Mouse (Mus musculus) kidney, adult 2 months (tissue): ENCODE measurements around the gene Cryba1. TPM values are rescaled to one million over a fixed set of nuclear protein-coding genes. Genes with fewer than 3 reads are reported as not detected.
"Not testable (repeated sequence)": the region's sequence is repeated elsewhere in the genome, so short reads cannot be mapped to it uniquely, and the experiment has no call there.

Experiments
- DNase-seq: peaks from one replicate; pipeline ENCODE4 v3.0.0; 2021
- H3K27ac ChIP-seq: fragments of 200-500 bp; 2 replicates; pipeline ENCODE4 v1.5.1; 2012; ENCODE audit warnings: low read depth, low read length, control low read depth, inconsistent platforms; ENCODE audit not compliant: insufficient read depth
- H3K27me3 ChIP-seq: fragments of 200-500 bp; replicated peaks from 2 replicates; pipeline ENCODE4 v1.6.1; 2012; ENCODE audit warnings: mild to moderate bottlenecking, moderate library complexity, low read length, inconsistent platforms; ENCODE audit not compliant: control insufficient read depth, insufficient read depth
- H3K36me3 ChIP-seq: fragments of 200-500 bp; 2 replicates; pipeline ENCODE4 v1.6.1; 2012; ENCODE audit warnings: mild to moderate bottlenecking, moderate library complexity, low read length, inconsistent platforms; ENCODE audit not compliant: control insufficient read depth, insufficient read depth
- H3K4me1 ChIP-seq: fragments of 200-500 bp; 2 replicates; pipeline ENCODE4 v1.6.1; 2011; ENCODE audit warnings: low read length; ENCODE audit not compliant: control insufficient read depth, insufficient read depth
- H3K4me3 ChIP-seq: fragments of 200-500 bp; 2 replicates; pipeline ENCODE4 v1.5.1; 2011; ENCODE audit warnings: mild to moderate bottlenecking, low read depth, low read length, control low read depth; ENCODE audit not compliant: insufficient read depth
- CTCF ChIP-seq: fragments of 200-500 bp; conservative IDR thresholded peaks from 2 replicates; pipeline ENCODE4 v1.5.1; 2011; ENCODE audit warnings: low read depth, mild to moderate bottlenecking, control low read depth, low read length, moderate library complexity, mixed read lengths; ENCODE audit not compliant: insufficient read depth, insufficient read length
- POLR2A ChIP-seq: fragments of 200-500 bp; IDR thresholded peaks from one replicate; pipeline ENCODE4 v1.6.1; 2011; ENCODE audit warnings: low read depth, low read length, control low read depth
- WGBS: fragments of 180-500 bp; shearing (Covaris S2); methylation state at CpG from one replicate; pipeline ENCODE4 v1.1.7; 2018; 5-methylcytosine and 5-hydroxymethylcytosine counted together
- polyA plus RNA-seq: library from polyadenylated mRNA; depleted of rRNA; stranded (reverse); fragments of >200 nt; gene quantifications from 2 replicates; pipeline ENCODE4 v1.2.3, GENCODE M21; 2012

Cryba1 gene
- polyA plus RNA-seq, 1 experiment: not detected

DNA sequence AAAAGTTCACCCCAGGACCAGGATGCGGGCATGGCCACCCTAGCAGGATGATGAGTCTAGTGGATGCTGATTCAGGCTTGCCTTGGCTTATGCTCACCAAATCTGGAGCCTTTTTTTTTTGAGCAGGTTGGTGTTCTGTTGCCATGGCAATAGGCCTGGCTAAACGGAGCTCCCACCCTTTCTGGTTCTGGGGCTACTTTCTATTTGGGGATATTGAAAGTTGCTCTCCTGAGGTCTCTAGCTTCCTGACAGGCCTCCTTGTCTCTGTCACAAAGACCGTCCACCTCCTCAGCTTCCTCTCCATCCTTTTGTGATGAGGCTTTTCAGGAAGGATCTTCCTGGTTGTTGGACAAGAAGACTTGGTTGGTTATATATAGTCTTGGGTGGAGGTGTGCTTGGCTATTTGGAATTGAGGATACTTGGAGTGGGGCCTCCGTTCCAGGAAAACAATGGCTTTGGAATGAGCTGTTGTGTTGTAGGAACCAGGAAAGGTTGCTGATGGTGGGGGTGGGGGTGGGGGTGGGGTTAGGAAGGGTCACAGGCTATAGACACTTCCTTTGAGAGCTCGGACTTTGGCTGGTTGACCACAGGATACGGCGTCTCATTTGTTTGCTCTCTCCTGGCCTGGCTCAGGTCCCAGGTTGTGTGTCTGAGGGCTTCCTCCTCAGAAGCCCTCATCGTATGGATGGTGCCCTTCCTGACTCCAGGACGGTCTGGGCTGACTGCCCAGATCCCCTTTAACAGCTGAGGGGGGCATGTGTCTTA lies 39.8 kb upstream of the Cryba1 start:
- Histone ChIP-seq H3K4me1 (peaks cover 25% of the 10 kb centered on the region), H3K4me3 (peak overlapping the region; percentile 89), H3K27me3 (no peaks in the 10 kb centered on the region), H3K36me3 (no peaks in the 10 kb centered on the region), H3K27ac (peak overlapping the region; percentile 95)
- WGBS: 25% methylated on average over 9 of the region's 9 CpGs
- TF ChIP-seq CTCF (no peak), POLR2A (no peak)
- DNase-seq: peak; percentile 91

DNA sequence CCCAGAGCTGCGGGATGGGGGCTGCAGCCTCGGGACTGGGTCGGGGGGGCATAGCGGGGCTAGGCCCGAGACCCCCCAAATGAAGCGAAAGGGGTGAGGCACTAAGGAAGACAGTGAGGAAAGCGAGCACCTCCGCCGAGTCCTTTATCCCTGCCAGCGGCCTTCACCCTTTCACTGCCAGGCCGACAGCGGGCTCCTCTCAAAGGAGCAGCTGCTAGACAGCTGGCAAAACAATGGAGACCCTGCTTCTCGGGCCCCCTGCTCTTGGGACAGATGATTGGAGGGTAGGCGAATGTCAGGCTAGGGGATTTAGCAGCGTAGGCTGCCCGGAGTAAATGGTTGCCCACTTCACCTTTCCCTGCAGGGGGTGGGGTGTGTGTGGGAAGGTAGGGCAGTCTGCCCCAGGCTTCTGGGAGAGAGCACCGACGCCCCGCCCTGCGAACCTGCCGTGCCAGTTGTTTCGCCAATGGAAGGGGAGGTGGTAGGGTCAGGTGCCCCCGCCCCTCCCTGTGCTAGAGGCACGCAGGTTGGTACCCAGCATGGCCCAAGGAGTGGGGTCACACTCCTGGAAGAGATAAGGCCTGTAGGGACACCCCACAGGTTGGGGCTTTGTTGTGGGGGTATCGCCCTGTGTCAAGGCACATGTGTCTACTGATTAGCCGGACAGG lies 38.7 kb upstream of the Cryba1 start:
- Histone ChIP-seq H3K27ac (peak overlapping the region; percentile 95), H3K27me3 (no peaks in the 10 kb centered on the region), H3K36me3 (no peaks in the 10 kb centered on the region), H3K4me1 (peaks cover 20% of the 10 kb centered on the region), H3K4me3 (peak overlapping the region; percentile 89)
- WGBS: 4% methylated on average over 26 of the region's 26 CpGs
- DNase-seq: peak; percentile 95
- TF ChIP-seq POLR2A (peak; percentile 39), CTCF (no peak)

DNA sequence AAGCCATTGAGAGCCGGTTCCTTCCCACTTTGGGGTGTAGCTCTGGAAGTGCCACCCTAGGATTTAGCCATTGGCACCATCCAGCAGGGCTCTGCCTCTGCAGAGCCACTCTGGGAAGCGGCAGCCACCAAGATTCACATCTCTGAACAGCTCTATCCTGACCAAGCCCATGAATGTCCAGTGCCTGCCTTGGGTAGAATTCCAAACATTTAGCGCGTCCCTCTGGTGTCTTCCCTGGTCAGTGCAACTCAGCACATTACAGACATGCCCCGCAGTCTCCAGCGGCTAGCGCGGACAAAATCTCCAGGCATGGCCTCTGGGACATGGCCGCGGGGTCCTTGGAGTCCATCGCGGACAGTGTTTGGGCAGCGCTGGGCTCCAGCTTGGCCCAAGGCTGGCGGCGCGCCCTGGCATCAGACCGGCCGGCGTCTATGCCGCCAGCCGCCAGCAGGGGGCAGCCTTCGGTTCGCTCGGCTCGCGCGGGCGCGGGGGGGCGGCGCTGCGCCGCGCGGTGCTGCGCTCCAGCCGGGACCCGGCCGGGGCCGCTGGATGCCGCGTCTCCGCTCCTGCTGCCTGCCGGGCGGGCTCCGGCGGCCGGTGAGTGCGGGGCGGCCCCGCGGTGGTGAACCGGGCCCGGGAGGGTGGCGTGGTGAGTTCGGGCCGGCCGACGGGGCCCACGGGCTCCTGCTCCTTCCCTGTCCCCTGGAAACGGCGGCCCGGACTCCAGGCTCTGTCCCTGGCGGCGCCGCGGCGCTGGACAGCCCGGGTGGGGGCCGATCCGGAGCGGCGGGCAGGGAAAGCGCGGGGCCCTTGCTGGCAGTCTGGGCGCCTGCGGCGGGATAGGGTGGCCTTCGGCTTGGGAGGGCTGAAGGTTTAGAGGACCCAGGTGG lies 37.9 kb upstream of the Cryba1 start, which contains the start of gene Myo18a:
Gene Myo18a (plus strand): TSS at position 464 of the 890 bp plus-strand sequence.
- WGBS: 2% methylated on average over 79 of the region's 79 CpGs
- H3K36me3 ChIP-seq: no peaks in the 10 kb centered on the region
- H3K4me3 ChIP-seq: peak within 1 kb of the TSS; percentile 89
- peak; percentile 90 for DNase-seq
- TF ChIP-seq CTCF (peak; percentile 62), POLR2A (no peak)
- H3K27me3 ChIP-seq: no peaks in the 10 kb centered on the region
- H3K27ac ChIP-seq: peak within 1 kb of the TSS; percentile 95
- H3K4me1 ChIP-seq: peaks cover 20% of the 10 kb centered on the region

DNA sequence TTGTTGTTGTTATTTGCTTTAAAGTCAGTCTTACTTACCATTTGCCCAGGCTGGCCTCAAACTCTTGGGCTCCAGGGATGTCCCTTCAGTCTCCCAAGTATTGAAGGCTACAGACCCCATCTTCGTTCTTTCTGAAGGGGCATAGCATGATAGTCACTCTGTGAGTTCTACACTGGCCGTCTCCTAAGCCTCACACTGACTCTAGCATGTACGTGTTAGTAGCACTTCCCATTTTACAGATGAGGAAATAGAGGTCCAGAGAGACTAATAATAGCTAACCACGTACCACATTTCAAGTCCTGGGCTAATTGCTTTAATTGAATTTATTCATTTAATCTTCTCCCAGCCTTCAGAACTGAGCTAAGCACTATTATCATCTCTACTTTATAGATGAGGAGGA lies 34.9 kb upstream of the Cryba1 start:
- H3K27ac ChIP-seq: no peak overlapping the region
- no peak overlapping the region for H3K4me3 ChIP-seq
- H3K4me1 ChIP-seq: peaks cover 8% of the 10 kb centered on the region; the same call in 1 of the 2 replicates
- no peaks in the 10 kb centered on the region for H3K27me3 ChIP-seq
- 89% methylated on average over 4 of the region's 4 CpGs for WGBS
- TF ChIP-seq CTCF: no peak
- no peak for TF ChIP-seq POLR2A
- H3K36me3 ChIP-seq: no peaks in the 10 kb centered on the region
- DNase-seq: no peak

DNA sequence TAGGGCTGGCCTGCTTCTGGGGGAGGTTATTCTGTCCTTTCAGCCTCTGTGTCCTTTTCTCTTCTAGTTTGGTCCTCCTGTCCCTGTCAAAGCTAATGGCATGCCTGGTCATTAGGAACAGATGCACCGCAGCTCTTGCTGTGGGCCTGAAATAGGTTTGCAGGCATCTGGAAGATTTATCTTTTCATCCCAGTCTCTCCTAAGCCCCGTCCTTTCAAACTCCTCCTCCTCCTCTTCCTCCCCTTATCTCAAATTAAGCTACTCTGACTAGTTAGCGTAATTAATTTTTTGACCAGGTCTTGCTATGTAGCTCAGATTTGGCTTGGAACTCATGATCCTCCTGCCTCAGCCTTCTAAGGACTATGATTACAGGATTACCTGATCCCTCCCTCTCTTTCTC lies 28.4 kb upstream of the Cryba1 start:
- H3K27me3 ChIP-seq: no peaks in the 10 kb centered on the region
- TF ChIP-seq POLR2A (no peak), CTCF (no peak)
- WGBS: 85% methylated on average over 3 of the region's 3 CpGs
- no peak overlapping the region for H3K27ac ChIP-seq
- no peaks in the 10 kb centered on the region for H3K36me3 ChIP-seq
- H3K4me1 ChIP-seq: no peaks in the 10 kb centered on the region
- no peak for DNase-seq
- H3K4me3 ChIP-seq: no peak overlapping the region

DNA sequence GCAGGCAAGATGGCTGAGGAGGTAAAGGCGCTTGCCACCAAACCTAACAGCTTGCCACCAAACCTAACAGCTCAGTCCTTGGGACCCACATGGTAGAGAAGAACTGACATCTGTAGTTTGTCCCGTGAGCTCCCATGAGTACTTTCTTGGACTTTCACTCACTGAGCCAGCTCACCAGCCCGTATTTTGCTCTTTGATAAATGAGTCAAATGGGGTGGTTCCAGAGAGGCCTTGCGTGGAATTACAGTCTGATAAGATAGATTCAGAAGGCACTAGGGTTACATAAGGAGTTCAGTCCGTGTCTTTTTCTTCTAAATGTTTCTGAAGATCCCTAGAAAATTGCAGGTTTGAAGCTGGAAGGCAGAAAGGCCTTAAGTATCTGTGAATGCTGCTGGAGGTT lies 27.4 kb upstream of the Cryba1 start:
- H3K4me1 ChIP-seq: no peaks in the 10 kb centered on the region
- no peak overlapping the region for H3K4me3 ChIP-seq
- WGBS: 85% methylated on average over 5 of the region's 5 CpGs
- no peak for DNase-seq
- no peak overlapping the region for H3K27ac ChIP-seq
- TF ChIP-seq CTCF (no peak), POLR2A (no peak)
- no peaks in the 10 kb centered on the region for H3K27me3 ChIP-seq
- H3K36me3 ChIP-seq: no peaks in the 10 kb centered on the region

DNA sequence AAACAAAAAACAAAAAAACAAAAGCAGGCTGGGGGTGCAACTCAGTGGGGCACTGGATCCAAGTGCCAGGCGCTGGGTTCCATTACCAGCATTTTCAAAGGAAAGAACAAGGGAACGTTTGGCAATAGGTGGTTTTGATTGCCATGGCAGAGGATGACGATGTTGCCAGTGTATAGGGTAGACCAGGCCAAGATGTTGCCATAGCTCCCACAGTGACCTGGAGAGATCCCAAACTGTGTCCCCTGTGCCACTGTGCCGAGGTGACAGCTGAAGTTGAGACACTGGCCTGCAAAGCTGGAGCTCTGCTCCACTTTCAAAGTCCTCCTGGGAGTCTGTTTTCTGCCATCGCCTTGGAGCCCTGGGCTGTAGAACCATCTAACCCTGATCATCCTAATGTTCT lies 23.9 kb upstream of the Cryba1 start:
- no peak for DNase-seq
- no peak overlapping the region for H3K27ac ChIP-seq
- 89% methylated on average over 5 of the region's 5 CpGs for WGBS

DNA sequence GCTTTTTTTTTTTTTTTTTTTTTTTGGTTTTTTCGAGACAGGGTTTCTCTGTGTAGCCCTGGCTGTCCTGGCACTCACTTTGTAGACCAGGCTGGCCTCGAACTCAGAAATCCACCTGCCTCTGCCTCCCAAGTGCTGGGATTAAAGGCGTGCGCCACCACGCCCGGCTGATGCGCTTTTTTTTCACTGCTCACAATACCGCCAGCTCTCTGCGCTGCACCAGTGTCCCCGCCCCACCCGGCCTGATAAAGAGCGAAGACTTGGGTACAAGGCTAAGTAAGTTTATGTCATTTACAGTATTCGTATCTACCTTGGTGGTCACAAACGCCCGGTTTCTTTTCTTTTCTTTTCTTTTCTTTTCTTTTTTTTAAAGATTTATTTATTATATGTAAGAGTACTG lies 22.0 kb upstream of the Cryba1 start:
- 89% methylated on average over 15 of the region's 15 CpGs for WGBS
- H3K27me3 ChIP-seq, H3K4me3 ChIP-seq, H3K36me3 ChIP-seq, H3K27ac ChIP-seq, H3K4me1 ChIP-seq, DNase-seq: not testable (repeated sequence)

More for the DNA sequence above, 23.9 kb upstream of the Cryba1 start:
- no peak for TF ChIP-seq CTCF
- no peak for TF ChIP-seq POLR2A
- Histone ChIP-seq H3K36me3 (no peaks in the 10 kb centered on the region), H3K27me3 (no peaks in the 10 kb centered on the region), H3K4me1 (no peaks in the 10 kb centered on the region), H3K4me3 (no peak overlapping the region)
